Mouse (Mus musculus): ENCODE results near the gene Acaca. TPM values are rescaled to one million over a fixed set of nuclear protein-coding genes. Genes with fewer than 3 reads are reported as not detected.
"Not testable (repeated sequence)": the region's sequence is repeated elsewhere in the genome, so short reads cannot be mapped to it uniquely, and the experiment has no call there.

Gene Acaca
- total RNA-seq, 2 experiments from 2014 or later: 7.1 to 26.4 TPM

DNA sequence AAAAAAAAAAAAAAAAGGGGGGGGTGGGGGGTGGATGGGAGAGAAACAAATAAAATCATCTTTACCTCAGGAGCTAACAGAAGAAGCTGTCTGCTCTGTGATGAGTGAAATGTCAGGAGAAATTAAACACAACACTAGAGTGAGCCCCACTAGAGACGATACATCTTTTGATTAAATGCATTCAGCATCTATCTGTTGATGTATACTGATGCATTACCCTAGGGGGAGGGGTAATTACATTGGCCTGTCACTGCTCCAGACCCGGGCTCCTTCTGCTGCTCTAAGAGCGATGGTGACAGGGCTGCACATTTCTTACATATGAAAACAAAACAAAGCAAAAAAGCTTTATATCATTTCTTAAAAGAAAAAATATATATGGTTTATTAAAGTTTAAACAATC, 163.8 kb downstream of the Acaca start:
- no peak for ATAC-seq (replicated peaks; ENCODE audit: low FRiP score, poor library complexity, severe bottlenecking)

DNA sequence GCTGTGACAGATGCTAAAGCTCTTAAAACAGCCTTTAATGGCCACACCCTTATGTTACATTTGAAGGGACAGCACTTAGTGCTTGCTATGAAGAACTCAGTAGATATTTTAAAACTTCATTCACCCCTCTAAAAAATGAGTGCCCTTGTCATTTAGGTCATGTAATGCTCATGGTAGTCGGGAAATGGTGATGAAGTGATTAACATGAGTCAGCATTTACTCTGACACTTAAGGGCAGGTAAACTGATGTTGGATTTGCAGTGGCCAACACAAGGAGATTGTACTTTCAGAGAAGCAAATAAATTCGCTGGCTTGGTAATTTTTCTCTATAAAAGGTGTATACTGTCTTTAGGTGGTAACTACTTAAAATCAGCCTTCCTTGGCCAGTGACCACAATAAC, 166.9 kb downstream of the Acaca start:
- no peak for ATAC-seq (replicated peaks; ENCODE audit: low FRiP score, poor library complexity, severe bottlenecking)

DNA sequence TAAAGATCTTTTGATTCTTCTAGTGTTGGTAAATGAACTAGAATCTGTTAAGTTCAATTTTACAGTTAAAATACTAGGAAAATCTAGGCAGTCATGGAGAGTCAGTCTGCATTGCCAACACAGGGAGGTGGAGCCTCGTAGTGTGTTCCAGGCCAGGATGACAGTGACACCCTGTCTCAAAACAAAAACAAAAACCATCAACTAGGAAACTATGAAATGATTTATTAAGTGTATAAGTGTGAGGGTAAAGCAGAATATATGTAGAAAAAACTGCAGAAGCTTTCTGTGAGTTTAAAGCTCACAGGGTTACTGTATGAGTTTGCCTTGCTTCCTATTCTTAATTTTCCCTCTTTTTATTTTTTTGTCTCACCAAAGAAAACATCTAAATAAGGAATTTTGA, 176.0 kb downstream of the Acaca start:
- ATAC-seq (replicated peaks; ENCODE audit: low FRiP score, poor library complexity, severe bottlenecking): no peak

DNA sequence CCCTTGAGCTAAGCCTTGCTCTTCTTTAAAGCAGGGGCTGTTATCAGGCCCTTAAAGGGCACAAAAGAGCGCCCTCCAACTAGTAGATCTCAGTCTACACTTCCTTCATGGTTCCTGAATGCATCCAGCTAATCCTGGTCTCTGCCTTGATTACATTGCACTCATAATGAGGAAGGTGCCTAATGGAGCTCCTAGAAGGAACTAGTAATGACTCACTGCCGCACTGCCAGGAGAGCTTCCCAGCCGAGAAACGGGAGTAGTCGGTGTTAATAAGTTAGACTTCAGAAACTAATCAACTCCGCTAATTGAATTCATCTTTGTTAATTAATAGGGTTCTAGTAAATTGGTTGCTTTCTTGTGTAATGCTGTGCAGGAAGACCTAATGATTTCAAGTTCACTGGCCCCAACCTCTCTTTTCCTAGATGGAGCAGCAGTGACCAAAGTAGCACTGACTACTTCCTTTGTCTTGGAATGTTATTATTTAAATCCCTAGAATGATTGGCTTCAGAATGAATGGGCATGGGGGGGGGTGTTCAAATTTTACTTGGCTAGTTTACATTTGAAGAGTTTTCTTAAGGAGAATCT, 176.8 kb downstream of the Acaca start:
- no peak for ATAC-seq (replicated peaks; ENCODE audit: low FRiP score, poor library complexity, severe bottlenecking)

DNA sequence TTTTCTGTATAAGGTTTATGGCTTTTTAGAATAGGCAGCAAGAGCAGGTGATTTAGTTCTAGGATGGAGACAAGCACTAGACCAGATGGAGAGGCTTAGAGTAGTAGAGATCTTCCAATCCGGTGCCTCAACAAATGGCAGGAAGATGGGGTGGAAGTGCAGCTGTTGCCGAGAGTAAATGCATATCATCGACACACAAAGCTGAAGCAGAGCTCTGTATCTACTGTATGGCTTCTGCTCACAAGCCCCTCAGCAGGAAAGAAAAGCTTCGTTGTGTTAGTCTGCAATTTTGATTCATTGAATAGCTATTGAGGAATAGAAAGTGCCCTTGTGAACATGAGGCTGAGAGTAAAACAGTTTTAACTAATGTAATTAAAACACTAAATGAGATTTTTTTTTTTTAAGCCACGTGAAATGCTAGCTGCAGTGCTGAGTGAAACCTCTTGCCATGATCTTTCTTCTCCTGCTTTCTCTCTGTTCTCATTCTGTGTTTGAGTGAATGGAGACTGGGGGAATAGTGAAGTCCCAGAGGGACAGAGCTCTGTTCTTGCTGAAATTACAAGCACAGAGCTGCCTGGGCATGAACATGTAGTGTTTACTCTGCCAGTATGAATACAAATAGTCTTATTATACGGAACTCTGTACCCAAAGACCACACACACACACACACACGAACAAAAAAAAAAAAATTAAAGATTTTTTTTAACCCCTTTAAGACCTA, 194.7 kb downstream of the Acaca start:
- ATAC-seq (replicated peaks; ENCODE audit: low FRiP score, poor library complexity, severe bottlenecking): no peak

DNA sequence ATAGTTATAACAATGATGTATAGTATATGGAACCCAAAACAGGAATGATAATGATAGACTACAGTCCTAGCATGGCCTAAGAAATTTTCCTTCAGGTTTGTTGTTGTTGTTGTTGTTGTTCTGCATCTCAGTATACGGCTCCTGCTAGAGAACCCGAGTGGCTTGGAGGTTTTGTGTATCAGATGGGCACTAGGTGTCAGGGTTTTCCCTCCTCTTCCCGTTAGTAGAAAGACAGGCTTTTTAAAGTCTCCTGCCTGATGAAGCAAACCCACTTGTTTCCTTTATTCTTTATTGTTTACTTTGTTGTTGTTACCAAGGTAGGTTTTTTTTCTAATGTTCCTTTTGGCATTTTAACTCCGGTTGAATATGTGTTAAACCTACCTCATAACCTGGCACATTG, 197.6 kb downstream of the Acaca start:
- ATAC-seq (replicated peaks; ENCODE audit: low FRiP score, poor library complexity, severe bottlenecking): no peak

DNA sequence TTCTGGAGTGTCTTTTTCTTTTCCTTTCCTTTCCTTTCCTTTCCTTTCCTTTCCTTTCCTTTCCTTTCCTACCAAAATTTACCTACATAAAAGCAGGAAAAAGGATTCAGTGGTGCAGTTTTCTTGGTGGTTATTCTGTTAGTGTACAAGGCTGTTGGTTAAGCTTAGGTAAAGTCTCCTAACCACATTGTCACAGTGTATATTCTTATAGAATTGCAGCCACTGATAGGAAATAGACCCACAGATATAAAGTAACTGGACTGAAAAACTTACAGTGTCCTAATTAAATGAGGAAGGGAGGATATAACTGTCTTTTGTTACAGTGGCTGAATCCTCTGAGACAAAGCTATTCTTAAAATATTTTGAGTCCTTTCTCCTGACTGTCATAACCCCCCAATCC, 202.9 kb downstream of the Acaca start:
- ATAC-seq (replicated peaks; ENCODE audit: low FRiP score, poor library complexity, severe bottlenecking): no peak

DNA sequence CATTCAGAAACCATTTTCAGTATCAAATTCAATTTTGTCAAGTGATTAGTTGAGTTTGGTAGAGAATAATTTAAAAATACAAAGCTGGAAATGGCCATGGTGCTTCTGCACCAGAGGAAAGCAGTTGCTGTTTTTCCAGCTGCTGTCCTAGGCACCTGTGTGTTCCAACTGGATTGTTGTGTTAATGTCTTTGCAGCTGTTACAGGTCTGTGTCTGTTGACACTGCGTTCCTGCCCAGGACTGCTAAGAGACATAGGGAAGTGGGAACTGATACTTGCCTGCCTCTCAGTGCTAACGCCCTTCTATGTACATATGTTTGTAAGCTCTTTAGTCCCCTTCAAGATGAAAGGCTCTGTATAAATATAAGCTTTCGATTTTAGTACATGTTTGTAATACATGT, 203.4 kb downstream of the Acaca start:
- ATAC-seq (replicated peaks; ENCODE audit: low FRiP score, poor library complexity, severe bottlenecking): no peak

DNA sequence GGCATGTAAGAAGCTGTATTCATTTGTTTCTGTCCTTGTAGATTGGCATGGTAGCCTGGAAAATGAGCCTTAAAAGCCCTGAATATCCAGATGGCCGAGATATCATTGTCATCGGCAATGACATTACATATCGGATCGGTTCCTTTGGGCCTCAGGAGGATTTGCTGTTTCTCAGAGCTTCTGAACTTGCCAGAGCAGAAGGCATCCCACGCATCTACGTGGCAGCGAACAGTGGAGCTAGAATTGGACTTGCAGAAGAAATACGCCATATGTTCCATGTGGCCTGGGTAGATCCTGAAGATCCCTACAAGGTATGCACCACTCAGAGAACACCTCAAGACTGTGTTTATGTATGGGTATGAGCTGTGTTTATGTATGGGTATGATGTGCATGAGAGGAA, 208.8 kb downstream of the Acaca start:
- not testable (repeated sequence) for ATAC-seq (replicated peaks; ENCODE audit: low FRiP score, poor library complexity, severe bottlenecking)

DNA sequence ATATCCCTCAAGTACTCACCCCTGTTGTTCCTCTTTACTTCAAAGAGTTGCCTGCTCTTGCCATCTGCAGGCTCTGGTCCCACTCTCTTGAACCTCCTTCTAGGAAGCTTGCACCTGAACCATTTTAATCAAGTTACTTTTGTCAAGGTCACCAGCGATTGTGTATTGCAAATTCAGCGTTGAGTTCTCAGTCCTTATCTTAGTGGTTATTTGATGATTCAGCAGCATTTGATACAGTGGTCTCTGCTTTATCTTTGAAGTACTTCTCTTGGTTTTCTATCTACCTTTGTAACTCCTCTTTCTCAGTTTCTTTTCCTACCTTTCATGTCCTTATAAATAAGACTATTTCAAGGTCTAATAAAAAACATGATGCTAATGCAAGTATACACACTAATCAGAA, 211.2 kb downstream of the Acaca start:
- no peak for ATAC-seq (replicated peaks; ENCODE audit: low FRiP score, poor library complexity, severe bottlenecking)

DNA sequence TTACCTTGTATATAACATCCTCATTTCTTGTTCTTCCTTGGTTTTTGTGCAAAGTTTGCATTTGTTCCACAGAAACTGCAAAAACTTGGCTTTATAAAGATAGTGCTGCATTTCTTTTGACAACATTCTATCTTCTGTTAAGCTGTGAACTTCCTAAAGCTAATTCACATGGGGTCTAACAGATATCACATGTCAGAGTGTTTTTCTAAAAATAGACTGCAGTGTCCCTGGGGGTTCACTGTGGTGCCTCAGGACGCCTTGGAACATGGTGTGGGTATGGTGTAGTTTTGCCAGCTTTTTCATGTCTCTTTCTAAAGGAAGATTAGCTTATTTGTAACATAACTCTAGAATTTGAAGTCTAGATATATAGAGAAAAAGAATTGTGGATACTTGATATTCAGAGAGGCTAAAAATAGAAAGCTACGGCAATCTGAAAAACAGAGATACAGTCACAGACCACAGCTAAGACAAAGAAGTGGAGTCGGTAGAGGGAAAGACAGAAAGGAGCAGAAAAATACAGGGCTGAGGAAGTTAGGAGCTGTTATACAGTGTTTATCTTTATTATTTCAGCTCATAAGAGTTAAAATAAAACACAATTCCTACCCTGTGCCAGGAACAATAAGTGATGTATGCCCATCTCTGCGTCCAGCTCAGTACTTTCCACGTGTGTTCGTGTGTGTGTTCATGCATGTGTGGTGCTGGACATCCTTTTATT, 215.2 kb downstream of the Acaca start:
- ATAC-seq (replicated peaks; ENCODE audit: low FRiP score, poor library complexity, severe bottlenecking): no peak

DNA sequence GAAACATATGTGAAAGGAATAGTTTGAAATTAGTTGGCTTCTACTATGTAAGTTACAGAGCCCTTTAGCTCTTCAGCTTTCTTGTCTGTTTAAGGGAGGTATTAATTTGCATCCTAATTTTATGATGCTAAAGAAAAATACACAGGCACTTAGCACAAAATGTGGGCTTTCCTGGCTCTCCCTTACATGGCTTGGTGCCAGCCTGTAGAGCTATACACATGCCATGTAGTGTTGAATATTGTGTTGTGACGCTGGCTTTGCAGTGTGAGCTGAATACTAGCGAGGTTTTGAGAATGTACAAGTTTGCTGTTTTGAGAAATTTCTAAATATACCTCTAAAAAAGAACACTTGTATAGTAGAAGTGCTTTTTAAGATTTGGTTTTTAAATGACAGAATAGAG, 218.3 kb downstream of the Acaca start:
- ATAC-seq (replicated peaks; ENCODE audit: low FRiP score, poor library complexity, severe bottlenecking): no peak

DNA sequence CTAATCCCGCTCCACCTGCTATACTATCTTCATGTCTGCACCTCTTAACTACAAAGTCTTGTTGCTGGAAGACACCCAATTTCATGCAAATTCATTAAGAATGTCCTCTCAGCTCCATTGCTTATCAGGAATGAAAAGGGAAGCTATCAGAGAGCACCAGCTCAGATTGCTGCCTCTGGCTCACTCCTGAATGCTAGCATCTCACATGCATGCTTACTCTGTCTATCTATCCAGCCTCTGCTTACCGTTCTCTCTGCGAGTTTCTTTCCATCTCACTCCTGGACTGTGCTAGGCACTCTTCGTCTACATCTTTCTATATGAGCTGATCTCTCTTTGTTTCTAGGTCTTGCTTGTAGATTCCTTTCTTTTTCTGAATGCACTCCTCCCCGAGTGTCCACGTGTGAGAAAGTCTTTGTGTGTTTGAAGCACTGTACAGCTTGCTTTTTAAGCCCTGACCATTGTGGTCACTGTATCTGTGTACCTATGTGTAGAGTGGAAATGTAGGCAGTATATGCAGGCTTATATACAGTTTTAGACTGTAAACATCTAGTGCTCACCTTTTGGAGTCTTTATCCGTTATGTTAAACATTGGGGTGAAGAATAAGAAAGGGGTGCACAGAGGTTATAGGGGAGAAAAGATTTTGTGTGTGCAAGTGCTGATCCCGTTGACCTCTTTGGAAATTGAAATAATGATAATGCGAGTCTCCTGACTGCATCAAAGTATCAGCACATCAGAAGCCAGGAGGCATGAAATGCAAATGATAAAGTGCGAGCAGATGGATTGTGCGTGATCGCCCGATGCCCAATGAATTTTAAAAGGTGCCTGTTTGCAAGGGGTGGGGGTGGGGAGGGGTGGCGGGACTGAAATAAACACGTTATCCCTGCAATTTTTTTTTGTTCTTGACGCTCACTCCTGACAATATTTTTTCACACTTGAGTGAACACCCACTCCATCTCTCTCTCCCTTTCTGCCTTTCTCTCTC, 219.7 kb downstream of the Acaca start:
- no peak for ATAC-seq (replicated peaks; ENCODE audit: low FRiP score, poor library complexity, severe bottlenecking)

DNA sequence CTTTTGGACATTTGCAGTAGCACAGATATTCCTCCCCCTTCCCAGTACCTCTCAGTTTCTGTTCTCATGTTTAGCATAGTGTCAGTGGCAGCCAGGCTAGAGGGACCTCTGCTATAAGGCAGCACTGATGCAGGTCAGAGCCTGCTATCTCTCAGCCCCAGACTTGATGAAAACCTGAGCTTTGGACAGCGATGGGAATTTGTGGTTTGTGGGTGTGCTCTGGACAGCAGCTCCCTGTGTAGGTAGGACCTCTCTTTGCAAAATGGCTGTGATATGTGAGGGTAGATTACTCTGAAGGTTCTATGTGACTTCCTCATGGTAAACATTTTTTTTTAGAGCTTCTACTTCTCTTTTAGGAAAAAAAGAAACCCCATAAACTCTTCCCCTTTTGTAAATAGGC, 221.7 kb downstream of the Acaca start:
- no peak for ATAC-seq (replicated peaks; ENCODE audit: low FRiP score, poor library complexity, severe bottlenecking)

DNA sequence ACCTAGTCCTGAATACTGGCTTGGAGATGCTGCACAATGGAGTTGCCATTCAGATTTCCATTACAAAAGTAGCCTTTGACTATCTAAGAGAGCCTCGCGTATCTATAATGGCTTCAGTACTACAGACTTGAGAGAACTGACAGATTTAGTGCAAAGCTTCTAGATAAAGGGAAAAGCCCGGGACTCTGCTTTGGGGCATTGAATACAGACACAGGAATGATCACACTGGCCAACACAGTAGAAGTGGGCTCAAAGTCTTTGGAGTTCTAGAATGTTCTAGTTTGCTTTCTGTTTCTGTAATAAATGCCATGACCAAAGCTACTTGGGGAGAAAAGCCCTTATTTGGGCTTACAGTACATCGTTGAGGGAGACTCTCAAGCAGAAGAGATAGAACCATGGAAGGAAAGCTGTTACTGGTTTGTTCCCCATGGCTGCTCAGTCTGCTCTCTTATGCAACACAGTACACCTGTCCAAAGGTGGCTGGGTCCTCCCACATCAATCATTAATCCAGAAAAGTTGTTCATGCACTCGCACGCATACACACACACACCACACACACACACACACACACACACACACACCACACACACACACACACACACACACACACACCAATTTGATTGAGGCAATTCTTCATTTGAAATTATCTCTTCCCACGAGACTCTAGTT, 223.7 kb downstream of the Acaca start:
- no peak for ATAC-seq (replicated peaks; ENCODE audit: low FRiP score, poor library complexity, severe bottlenecking)

DNA sequence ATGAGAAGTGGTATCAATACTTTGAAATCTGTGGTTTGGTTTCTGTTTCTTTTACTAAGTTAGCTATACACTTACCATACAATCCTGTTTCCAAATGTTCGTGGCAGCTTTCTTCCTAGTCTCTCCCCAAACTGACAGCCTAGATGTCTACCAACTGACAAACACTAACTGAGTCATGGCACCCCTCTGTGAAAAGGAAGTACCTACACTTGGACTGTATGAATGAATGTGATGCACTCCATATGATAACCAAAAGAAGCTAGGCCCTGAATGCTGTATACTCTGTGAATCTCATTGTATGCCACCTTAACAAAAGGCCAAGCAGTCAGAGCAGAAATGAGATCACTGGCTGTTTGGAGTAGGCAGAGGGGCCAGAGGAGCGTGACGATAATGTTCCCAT, 227.8 kb downstream of the Acaca start:
- no peak for ATAC-seq (replicated peaks; ENCODE audit: low FRiP score, poor library complexity, severe bottlenecking)

DNA sequence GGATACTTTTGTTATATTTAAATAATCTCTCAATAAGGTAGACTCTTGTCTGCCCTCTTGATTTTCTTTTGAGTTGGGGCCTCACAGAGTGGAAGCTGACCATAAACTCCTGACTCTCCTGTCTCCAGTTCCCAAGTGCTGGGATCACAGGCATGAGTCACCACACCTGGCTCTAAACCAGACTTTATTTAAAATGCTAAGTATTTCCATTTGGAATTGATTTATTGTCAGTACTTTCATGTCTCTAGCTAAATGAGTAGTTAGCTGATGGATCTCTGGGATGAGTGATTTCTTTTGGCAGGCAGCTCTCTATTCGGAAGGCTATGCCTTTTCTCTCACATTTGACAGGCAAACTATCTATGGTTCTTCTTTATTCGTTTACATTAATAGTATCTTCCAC, 228.3 kb downstream of the Acaca start:
- no peak for ATAC-seq (replicated peaks; ENCODE audit: low FRiP score, poor library complexity, severe bottlenecking)

DNA sequence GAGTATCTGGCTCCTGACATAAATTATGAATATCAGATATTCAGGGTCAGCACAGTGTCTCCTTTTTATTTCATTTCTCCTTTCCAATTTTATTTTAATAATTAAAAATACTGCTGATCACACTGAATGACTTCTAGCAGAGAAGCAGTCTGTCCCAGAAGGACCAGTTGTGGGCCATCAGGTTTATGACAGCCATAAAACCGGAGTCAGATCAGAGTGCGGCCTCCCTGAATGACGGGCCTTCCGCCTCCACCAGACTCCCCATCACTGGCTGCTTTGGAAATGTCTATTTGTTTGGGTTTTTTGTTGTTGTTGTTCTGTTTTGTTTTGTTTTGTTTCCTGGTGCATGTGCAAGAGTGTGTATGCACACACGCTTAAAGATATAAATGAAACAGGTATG, 232.1 kb downstream of the Acaca start:
- ATAC-seq (replicated peaks; ENCODE audit: low FRiP score, poor library complexity, severe bottlenecking): no peak

DNA sequence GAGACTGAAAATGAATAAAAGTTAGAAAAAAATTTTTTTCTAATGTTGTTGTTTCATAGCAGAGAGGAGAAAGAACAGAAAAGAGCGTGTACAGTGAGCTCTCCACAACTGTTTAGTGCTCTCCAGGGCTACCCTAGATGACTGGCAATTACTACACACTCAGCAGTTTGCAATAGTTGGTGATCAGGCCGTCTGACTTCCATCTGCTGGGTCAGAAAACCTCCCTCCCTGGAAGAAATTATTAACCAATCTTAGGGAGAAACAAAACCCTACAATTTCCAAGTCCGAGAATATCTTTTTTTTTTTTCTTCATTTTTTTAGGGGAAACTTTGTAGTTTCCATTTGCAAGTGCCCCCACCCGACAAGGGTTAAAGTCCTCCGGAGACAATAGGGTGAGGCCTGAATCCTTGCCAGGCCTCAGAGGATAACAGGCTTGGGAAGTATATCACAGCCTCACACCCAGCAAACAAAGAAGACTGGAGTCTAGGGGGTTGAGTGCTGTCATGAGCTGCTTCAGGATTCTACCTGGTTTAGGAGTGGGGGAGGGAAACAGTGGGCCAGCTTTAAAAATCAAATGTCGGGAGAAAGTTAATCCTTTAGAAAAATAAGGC, 233.3 kb downstream of the Acaca start:
- no peak for ATAC-seq (replicated peaks; ENCODE audit: low FRiP score, poor library complexity, severe bottlenecking)

Measured in erythroblast, adult 5-6 weeks (primary cell).